Mouse (Mus musculus): Measurements from ENCODE around the gene Sept5. TPM values are rescaled to one million over a fixed set of nuclear protein-coding genes. Genes with fewer than 3 reads are reported as not detected.

Gene Sept5
- polyA plus RNA-seq, 1 experiment = 44.7 TPM

- DNase-seq (ENCODE audit: low spot score) = peak; percentile 11
Observed at GRCm38 (mm10) chr16:18632816-18633215, 3.1 kb upstream of the Sept5 start.

DNA sequence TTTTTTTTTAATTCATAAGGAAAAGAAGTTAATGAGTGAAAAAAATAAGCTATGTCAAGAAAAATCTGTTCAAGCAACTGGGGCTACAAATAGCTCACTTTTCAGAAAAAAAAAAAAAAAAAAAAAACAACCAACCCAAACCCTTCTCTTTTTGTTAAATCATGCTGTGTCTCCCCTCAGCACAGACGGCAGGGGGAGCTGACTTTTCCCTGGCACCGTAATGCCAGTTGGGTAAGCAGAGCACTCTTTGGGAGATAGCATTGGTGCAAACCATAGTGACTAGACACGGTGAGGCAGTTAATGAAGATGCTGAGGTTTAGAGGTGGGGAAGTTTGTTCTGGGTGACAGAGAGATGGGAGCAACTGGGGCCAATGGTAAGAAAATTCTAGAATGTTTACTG lies 2.3 kb upstream of the Sept5 start:
- DNase-seq (ENCODE audit: low spot score) = peak; percentile 12

GRCm38 (mm10) chr16:18631141-18631540 lies 1.4 kb upstream of the Sept5 start:
- peak; percentile 13 for DNase-seq (ENCODE audit: low spot score)

GRCm38 (mm10) chr16:18630291-18630690 lies 537 bp upstream of the Sept5 start:
- DNase-seq (ENCODE audit: low spot score) = no peak

DNA sequence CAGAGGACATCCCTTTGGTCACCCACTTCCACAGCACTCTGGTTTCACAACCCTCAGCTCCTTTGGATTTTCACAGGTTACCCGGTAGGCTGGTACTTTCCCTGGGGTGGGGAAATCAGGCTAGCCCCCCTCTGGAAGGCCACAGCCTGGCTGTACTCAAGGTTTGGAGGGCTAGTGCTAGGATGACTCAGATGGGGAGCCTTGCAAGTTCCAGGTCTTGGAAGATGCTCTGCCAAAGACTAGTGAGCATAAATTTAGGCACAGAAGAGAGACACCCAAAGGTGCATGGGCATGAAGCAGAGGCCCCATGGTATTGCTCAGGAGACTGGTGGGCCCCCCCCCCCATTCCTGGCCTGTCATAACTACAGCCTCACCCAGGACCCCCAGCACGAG lies 810 bp downstream of the Sept5 start:
- DNase-seq (ENCODE audit: low spot score) = peak; percentile 18

DNA sequence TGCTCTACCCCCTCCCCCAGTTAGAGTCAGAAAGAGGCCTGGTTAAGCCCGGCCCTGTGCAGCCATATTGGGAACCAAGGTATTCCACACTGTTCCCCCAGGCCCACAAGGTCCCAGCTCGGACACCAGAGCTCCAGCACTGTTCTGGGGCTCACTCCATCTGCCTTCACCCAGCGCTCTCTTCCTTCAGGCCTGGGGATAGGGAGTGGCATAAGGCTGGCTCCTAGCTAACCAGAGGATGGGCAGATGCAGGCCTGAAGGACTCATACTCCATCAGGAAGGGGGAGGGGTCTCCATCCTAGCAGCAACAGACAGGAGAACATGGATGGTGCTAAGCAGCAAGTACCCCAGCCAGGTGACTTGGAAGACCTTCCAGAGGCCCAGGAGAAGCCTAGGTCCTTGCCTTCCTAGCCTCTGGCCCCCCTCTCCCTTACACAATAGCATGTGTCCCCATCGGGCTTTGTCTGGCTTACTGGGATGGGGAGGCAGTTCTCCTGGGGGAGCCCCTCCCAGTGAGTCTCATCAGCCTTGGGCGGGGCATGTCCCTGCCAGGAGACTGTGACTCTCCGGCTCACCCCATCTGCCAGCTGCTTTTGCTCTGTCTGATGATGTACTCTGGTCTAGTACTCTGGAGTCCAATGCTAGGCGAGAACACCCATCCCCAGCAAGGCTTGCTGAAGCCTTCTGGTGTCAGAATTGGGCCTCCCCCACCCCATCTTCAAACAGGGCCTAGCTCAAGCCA lies 1.4 kb downstream of the Sept5 start:
- peak; percentile 20 for DNase-seq (ENCODE audit: low spot score)

DNA sequence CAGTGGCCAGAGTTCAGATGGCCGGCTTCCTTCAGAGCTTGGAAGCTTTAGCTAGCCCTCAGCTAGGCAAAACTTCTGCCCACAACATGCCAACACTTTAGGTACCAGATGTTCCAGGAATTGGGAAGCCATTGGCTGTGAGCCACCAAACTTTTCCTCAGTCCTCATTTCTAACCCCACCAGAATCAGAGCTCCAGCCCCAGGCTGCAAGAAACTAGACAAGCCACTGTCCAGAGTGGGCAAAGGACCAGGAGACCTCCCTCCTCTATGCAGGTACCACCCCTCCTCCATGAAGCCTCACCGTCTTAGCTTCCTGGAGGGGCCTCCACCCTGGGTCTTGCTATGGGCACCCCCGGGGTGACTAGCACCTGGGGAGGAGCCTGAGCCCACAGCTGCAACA lies 2.6 kb downstream of the Sept5 start:
- peak; percentile 18 for DNase-seq (ENCODE audit: low spot score)

DNA sequence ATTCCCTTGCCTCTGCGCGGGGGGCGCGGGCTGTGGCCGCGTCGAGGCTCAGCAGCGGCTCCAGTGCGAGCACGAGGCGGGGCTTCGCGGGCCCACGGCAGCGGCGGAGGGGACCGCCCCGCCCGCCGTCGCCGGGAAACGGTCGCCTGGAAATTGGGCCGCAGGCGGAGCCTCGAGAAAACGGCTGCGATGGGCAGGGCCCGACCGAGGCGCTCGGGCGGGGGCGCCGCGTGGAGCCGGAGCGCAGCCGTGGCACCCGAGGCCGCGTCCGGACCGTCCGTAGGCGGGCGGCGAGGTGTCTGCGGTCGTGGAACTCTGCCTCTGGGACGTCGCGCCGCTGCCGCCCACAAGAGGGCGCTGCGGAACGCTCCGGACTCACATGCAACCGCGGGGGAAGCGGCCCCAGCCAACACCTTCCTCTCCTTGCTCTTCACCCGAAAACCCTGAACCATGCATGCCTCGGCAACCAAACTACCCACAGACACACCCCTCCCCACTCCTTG lies 3.3 kb downstream of the Sept5 start, which contains the start of gene Gm49601:
Gene Gm49601 (minus strand): TSS at position 52 of the 503 bp plus-strand sequence.
- peak; percentile 79 for DNase-seq (ENCODE audit: low spot score)

GRCm38 (mm10) chr16:18625791-18626311 lies 3.9 kb downstream of the Sept5 start:
- no peak for DNase-seq (ENCODE audit: low spot score)

GRCm38 (mm10) chr16:18625097-18625496 lies 4.7 kb downstream of the Sept5 start:
- DNase-seq (ENCODE audit: low spot score) = no peak

DNA sequence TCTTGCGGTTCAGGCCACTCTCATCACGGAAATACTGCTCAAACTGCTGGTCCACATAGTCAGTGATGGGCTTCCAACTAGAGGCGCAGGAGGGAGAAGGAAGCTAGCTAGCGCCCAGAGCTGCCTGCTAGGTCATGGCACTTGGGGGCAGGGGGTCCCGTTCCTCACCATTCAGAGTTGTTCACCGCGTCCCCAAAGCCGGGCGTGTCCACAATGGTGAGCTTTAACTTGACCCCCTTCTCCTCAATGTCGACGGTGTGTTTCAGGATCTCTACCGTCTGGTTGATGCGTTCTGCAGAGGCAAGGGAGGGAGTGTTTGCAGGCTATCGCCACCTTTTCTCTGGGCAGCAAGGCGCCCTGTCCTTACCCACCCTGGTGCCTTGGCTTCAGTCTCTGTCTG lies 5.1 kb downstream of the Sept5 start:
- no peak for DNase-seq (ENCODE audit: low spot score)

DNA sequence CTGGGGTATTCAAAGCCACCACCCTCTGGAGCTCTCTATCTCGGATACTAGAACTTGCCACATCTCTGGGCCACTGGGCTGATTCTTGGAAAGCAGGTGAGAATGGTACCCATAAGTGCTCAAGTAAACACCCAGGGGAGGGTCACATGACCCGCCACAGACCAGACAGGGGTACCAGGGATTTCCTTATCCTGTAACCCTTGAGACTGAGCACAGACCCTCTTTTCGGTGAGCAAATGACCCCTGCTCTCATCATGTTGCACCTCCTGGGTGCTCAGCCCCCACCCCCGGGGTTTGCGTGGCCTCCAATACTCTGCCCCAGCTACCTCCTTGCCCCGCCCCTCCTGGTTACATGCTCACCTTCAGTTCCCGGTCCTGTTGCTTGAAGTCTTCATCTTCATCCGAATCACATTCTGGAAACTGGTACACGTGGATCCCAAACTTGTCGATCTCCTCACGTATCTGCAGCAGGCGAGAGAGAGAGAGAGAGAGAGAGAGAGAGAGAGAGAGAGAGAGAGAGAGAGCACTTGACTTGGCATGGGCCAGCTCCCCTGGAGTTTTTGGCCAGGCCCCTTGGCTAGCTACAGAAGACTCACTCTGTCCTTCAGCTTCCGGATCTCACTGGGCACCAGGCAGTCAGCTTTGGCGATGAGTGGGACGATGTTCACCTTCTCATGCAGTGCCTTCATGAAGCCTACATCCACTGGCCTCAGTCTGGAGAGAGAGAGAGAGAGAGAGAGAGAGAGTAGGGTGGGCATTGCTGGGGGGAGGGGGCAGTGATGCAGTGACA lies 5.8 kb downstream of the Sept5 start:
- DNase-seq (ENCODE audit: low spot score) = no peak

DNA sequence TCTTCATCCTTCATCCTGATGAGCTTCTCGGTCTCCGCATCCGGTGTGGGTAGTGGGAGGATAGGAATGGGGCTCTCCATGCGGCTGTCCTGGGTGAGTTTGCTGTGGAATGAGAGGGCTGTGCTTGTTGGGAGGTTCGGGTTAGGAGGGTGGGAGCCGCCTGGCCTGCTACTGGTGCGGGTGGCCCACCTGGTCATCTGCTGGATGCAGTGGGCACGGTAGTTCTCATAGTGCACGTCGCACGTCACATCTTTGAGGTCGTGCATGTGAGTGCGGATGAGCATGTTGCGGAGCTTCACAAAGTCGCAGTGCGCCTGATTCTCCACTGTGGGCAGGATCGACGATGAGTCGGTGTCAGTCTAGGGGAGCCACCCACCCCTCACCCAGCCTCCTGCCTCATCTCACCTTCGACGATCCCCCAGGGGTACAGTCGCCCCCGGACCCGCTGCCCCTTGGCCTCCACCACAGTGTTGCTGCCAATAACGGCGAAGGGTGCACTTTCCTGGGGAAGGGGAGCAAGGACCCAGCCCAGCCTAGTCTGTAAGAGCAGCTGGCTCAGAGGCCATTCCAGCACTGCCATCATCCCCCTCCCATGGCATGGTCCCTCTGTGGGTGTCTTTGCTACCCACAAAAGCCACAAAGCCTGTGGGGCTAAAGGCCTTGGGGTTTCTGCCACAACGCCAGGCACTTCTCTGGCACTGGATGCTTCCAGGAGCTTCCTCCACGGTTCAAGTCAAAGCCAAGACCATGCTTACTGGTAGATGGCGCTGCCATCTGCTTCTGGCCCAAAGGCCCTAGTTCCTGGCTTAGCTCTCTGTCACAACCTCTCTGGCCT lies 6.6 kb downstream of the Sept5 start:
- DNase-seq (ENCODE audit: low spot score) = no peak

DNA sequence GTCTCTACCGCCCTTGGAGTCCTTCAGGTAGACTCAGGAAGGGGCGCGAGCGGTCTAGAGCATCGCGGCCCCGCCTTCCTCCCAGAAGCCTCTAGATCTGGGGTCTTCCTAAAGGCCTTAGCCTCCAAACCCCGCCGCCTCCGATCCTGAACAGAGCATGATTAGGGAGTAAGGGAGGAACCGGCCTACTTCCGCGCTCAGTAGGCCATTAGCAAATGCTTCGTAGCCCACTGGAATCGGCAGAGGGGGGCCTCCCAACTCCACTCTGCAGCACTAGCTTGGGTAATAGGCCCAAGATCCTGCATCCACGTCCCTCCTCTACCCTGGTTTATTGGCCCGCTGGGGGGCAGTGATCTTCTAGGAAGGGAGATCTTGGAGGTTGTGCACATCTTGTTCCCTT lies 7.7 kb downstream of the Sept5 start, which contains the start of gene Gp1bb:
Gene Gp1bb (minus strand): TSS at position 385 of the 400 bp plus-strand sequence.
- DNase-seq (ENCODE audit: low spot score) = no peak

DNA sequence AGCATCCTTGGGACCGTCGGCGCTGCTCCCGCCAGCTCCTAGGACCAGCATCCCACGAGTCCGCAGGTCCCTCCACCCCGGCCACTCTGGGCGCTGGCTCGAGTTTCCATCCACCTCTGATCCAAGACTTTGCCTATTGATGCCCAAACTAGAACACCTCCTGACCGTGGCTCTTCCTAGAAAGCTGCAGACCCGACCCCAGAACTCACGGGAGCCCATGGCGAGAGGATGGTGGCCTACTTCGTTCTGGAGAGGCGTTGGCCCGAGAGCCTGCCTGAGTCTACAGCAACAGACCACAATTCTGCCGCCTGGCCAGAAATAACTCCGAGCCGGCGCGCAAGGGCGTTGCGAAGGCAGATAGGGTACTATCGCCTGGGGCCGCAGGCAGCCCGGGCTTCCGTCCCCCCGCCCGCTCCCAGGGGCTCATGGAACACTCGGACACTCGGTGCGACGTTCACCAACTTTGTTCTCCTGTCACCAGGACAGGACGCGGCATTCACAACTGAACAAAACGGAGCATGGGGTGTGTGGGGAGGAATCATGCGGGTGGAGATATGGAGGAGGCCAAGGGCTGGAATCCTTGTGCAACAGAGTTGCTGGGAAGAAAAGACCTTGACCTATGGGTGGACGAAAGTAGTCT lies 8.3 kb downstream of the Sept5 start:
- no peak for DNase-seq (ENCODE audit: low spot score)

DNA sequence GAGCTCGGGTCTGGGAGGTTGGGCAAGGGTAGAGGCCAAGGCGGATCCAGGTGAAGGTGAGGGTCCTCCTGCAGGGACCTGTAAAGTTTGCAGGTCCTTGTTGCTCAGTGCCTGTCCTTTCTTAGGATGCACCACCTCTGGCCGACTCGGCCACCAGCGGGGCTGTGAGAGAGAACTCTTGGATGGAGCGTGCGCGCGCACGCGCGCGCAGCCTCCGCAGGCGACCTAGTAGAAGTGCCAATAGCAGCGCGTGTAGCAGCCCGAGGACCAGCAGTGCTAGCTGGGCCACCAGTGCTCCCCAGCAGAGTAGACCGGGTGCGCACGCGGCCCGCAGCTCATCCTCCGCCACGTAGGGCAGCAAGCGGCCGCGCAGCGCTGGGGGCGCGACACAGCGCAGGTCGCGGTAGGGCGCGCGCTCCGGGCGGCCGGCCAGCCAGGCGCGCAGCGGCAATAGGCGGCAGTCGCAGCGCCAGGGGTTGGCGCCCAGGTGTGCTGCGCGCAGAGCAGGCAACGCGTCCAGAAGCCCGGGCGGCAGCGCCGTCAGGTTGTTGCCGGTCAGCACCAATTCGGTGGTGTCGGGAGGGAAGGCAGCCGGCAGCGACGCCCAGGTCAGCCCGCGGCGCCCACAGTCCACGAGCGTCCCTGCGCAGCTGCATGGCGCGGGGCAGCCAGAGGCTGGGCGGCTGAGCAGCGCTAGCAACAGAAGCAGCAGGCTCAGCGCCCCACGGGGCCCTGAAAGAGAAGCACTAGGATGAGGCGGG lies 9.0 kb downstream of the Sept5 start:
- no peak for DNase-seq (ENCODE audit: low spot score)

- no peak for DNase-seq (ENCODE audit: low spot score)
Observed at GRCm38 (mm10) chr16:18620201-18620600, 9.6 kb downstream of the Sept5 start.

- DNase-seq (ENCODE audit: low spot score) = no peak
Observed at GRCm38 (mm10) chr16:18619110-18619509, 10.6 kb downstream of the Sept5 start.

DNA sequence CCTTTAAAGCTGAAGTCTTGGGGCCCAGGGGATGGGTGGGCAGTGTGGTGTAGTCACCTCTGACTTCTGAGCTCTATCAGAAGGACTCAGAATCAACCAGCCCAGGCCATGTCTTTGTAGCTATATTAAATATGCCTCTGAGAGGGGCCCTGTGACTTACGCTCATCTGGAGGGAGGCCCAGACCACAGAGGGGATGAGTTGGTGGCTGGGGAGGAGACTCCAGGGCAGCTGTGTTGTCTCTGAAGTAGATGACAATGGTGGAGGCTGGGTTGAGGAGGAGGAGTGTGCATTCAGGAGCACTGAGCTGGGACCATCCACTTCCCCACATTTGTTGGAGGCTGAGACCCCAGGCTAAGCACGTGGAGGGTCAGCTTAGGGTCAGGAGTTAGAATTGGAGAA lies 11.5 kb downstream of the Sept5 start:
- no peak for DNase-seq (ENCODE audit: low spot score)

- DNase-seq (ENCODE audit: low spot score) = peak; percentile 85
Observed at GRCm38 (mm10) chr16:18617370-18618065, 12.2 kb downstream of the Sept5 start.

Data from urinary bladder, adult 2 months (tissue).